Mouse (Mus musculus) embryo, embryonic 9.5 days (tissue): ENCODE measurements around the gene Ttc39b.

Experiments
- DNase-seq: peaks from one replicate; pipeline ENCODE4 v3.0.0-alpha.2; 2017; ENCODE audit errors: extremely low spot score

The Ttc39b gene

DNA sequence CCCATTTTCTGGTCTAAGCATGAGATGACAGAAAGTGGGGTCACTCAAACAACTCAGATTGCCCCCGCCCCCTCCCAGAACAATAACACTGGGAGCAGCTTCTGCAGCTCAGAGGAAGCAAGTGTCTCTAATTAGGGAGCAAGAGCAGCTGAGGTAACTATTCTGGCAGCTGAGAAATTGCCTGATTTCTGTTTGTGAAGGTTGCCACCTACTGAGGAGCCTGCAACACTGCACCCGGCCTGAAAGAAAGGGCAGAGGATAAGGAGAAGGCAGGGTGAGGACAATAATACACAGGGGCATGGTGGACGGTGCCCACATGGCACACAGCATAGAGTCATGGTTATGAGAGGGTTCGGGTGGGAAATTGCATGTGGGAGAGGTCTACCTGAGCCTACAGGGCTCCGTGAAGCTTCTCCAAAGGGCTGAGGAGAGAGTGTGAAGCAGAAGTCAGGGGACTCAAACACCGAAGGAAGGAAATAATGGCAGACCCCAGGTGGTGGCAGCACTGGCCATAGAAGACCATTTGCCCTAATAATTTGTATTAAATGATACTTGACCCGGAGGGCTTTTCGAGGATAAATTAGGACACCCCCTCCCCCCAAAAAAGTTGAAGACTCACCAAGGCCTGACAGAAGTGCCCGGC, 140.6 kb downstream of the Ttc39b start:
- DNase-seq, result peak; percentile 78

DNA sequence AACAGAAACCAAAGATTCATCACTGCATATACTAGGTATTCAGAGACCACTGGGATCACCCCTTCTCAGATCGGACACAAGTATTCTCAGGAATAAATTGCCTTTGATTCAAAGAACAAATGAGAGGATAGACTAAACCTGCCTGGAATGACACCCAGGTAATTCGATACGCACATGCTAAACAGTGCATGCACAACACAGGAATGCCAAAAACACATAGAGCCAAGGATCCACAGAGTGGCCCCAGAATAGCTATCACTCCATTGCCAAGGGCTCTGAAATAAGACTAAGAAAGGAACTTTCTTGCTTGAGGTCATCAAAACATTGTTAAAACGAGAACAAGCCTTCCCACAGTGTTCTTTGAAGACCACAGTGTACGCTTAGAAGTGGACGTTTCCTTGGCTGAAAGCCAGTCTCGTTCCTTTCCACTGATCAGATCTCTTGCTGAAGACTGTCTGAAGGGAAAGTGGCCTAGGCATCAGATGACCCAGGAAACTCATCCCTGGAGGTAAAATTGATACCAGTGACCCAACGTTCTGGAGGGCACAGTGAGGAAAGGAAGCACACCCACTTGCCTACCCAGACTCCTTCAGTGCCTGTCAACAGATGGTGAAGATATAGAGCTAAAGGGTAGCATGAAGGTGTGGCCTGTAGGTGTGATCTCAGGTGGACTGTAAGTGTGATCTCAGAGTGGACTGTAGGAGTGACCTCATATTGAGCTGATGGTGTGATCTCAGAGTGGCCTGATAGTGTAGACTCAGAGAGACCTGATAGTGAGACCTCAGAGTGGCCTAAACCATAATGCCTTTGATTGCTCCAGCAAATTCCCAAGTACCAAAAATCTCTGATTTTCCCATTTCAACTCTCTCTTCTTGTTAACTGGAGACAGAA, 141.6 kb downstream of the Ttc39b start:
- no peak for DNase-seq

- no peak for DNase-seq
Observed at GRCm38 (mm10) chr4:83177471-83177870, 146.6 kb downstream of the Ttc39b start.

GRCm38 (mm10) chr4:83174946-83175345, 149.1 kb downstream of the Ttc39b start:
- DNase-seq, result no peak

GRCm38 (mm10) chr4:83172278-83172677, 151.8 kb downstream of the Ttc39b start:
- no peak for DNase-seq

GRCm38 (mm10) chr4:83170741-83171140, 153.3 kb downstream of the Ttc39b start:
- peak; percentile 61 for DNase-seq
